Mouse (Mus musculus) adrenal gland, postnatal 10 days (tissue): ENCODE data around the gene Riok1. TPM values are rescaled to one million over a fixed set of nuclear protein-coding genes. Genes with fewer than 3 reads are reported as not detected.
A peak's percentile ranks its signal among the peaks of the same experiment; 100 is the strongest.

Experiments used
- DNase-seq: peaks from one replicate; pipeline ENCODE4 v3.0.0; 2021; ENCODE audit warnings: mixed read lengths
- long read RNA-seq, 2 experiments: library from polyadenylated mRNA; stranded (forward); transcript quantifications; one replicate each; pipeline ENCODE4 v2.0.0; 2021
- total RNA-seq, 2 experiments: library from RNA; stranded (reverse); gene quantifications; 2 replicates each; pipeline ENCODE4 v1.2.3; 2021

Riok1 gene
- 10 to 100 TPM; 31.2 to 31.4 TPM for total RNA-seq
- long read RNA-seq, experiment 1, transcript Riok1-201 (17 exons, 2,738 nt), result major isoform, 43 of 56 reads
- long read RNA-seq, experiment 1, partial matches to known transcripts, result 4 of 56 reads
- long read RNA-seq, experiment 1, other reads (novel, unspliced or antisense), result 7 of 56 reads
- long read RNA-seq, experiment 2, transcript Riok1-201 (17 exons, 2,738 nt), result major isoform, 6 of 8 reads
- long read RNA-seq, experiment 2, partial matches to known transcripts, result 1 of 8 reads
- long read RNA-seq, experiment 2, other reads (novel, unspliced or antisense), result 1 of 8 reads

- DNase-seq, result peak; percentile 28
Observed at GRCm38 (mm10) chr13:38036343-38037043, at the start of gene Riok1. Gene Riok1 (plus strand): TSS chr13:38036995.

DNA sequence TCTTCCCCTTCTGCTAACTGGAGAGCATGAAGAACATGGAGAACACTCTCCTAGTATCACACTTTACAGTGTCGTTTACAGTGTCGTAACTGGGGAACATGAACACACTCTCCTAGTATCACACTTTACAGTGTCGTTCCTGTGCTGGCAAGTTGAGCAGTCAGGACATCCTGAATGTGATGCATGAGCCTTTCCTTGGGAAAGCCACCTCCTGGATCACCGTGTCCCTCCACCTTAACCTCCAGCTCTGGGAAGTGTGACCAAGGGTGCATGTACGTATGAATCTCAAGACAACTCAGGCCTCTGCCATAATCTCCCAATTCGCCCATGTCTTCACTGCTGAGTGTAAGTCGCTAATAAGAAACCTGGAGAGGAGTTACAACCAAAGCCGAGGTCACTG is 47.1 kb upstream of the Riok1 start:
- DNase-seq, result no peak

DNA sequence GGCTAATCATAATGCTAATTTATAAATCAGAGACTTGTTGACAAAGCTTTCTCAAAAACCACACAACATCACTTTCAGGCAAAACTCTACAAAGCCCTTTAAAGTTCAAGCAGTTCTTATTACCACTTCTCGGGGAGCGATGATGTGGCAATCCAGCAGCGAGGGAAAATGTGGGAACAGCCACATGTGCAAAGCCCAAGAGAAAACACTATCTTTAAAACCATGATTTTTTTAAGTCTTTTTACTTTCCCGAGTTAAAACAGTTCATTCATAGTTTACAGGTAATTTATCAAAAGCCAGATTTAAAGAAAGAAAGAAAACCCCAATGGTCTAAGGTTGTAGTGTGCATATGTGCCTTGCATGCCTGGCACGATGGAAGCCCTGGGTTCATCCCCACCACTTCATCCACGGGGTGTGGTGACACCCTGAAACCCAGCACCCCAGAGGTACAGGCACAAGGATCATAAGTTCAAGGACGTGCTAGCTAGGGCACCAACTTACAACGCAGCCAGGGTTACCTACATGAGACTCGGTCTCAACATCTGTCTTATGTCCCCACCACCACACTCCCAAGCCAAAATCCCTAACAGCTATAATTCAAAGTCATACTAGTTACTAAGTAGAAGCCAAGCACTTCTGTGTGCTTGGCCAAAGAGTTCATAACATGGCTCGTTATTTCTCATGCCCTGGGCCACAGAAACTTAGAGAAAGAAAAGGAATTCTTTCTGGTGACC is 44.0 kb upstream of the Riok1 start:
- DNase-seq, result no peak

GRCm38 (mm10) chr13:37993376-37993703 is 43.5 kb upstream of the Riok1 start:
- DNase-seq, result no peak

DNA sequence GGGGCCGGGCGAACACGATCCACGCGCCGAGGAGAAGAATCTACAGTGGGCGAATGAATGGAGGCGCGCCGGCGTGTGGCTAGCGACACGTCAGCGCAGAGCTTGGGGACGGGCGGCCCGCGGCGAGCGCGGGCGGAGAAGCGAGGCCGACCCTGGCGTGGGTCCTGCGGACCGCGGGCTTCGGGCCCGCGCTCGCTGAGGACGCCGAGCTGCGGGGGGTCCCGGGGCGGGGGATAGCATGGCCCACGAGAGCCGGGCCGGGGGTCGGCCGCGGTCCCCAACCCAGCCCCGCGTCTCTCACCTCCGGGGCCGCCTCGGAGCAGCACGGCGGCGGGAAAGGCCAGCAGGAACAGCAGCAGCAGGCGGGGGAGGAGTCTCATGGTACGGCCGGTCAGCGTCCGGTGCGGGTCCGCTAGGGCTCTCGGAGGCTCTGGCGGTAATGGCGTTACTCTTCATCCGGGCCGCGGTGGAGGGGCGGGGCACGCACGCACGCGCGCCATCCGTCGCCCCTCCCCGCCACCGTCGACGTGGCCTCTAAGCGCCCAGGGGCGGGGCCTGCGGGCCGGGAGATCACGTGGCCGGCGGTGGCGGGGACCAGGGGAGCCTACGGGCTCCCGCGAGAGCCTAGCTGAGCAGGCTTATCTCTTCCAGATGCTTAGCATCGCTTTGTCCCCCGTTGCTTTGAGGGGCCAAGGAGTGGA is 42.9 kb upstream of the Riok1 start, which contains the start of gene Ssr1:
Gene Ssr1, minus strand, starts transcription at position 514 of the 701 bp plus-strand sequence.
- DNase-seq, result peak; percentile 98

DNA sequence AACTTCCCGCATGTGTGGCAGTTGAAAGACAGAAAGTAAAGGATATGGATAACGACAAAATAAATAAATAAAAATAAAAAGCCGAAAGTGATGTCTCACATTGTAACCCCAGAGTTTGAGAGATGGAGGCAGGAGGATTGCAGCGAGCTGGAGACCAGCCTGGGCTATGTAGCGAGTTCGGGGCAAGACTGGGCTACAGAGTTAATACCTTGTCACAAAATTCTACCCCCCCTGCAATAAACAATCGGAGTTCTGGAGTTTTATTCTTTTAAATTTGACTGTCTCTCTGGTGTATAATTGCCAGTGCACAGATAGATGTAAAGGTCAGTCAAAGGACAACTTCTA is 42.4 kb upstream of the Riok1 start:
- DNase-seq, result no peak

GRCm38 (mm10) chr13:37999713-38000112 is 37.1 kb upstream of the Riok1 start:
- DNase-seq, result no peak

- DNase-seq, result no peak
Observed at GRCm38 (mm10) chr13:38002461-38002860, 34.3 kb upstream of the Riok1 start.

DNA sequence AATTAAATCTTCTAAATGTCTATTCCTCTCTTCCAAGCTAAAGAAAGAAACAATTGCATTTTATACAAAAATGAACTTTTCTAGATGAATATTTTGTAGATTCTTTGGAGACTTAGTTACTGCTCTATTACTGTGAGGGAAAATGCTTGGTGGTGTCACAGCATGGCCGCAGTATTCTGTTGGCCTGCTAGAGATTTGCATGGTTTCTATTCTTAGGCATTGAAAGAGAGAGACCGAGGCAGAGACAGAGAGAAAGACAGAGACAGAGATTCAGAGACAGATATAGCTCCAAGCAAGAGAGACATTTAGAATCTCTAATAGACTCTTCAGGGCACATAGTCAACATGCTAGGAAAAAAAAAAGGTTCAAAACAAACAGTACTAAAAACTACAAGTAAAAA is 28.8 kb upstream of the Riok1 start:
- no peak for DNase-seq

GRCm38 (mm10) chr13:38009721-38010408 is 26.9 kb upstream of the Riok1 start:
- no peak for DNase-seq

DNA sequence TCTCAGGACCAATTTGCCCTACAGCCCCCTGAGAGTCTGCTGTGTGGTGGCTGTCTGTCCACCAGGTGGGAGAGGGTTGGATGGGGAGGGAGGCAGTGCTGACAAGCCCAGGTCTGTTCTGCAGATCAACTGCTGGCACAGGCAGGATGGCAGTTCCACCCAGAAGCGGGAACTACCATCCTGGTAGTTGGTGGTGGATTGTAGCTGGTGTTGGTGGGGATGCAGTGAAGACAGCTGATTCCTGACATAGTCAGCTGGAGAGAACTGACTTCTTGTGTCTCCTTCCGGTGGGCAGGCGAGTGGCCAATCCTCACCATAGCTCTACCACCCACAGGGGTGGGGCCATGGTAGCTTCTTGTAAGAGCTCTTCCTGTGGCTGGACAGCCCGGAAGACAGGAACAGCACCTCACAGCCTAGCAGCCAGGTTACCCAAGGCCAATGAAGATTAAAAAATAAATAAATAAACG is 26.3 kb upstream of the Riok1 start:
- DNase-seq, result no peak

DNA sequence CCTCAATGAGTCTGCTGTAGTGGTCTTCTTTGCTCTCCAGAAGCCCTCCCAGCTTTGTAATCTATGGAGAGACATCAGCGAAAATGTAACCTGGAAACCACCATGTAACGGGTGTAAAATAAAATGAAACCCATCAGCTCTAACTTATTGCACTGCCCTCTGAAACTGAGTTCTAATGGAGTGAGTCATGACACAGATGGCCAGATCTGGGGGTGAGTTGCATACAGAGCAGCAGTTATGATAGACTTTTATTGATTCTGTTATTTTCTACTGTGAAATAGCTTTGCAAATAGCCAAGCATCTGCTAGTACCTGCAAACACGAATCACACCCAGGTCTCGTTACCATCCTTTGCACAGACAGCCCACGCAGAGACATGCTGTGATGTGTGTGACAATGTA is 24.4 kb upstream of the Riok1 start:
- DNase-seq, result no peak

DNA sequence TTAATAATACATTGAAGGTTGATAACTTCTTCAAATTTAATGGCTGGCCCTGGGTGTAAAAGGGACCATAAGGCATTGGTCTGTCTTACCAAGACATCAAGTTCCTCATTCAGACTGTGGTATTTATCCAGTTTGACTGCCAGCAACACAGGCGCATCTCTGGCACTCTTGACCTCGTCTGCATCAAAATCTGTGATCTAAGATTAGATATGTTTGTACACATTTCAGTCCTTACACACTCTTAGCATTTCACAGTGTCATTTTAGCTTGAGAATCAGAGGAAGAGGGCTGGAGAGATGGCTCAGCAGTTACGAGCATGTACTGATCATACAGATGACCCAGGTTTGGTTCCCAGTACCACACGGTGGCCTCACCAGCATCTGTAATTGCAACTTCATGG is 21.2 kb upstream of the Riok1 start:
- no peak for DNase-seq

DNA sequence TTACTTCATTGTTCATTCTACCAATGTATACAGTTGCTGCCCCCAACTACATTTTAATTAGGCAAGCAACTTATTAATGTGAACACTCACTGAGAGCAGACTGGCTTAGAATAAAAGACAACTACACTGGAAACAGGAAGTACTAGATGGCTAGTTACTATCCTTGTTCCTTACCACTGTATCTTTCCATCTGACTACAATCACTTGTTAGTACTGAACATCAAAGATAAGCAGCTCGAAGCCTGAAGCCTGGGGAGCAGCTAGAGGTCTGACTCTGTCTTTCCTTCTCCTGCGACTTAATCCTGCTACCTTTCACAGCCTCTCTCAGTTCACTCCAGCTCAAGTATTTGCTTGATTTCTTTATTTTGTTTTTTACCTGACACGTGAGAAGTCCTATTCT is 18.0 kb upstream of the Riok1 start:
- no peak for DNase-seq

DNA sequence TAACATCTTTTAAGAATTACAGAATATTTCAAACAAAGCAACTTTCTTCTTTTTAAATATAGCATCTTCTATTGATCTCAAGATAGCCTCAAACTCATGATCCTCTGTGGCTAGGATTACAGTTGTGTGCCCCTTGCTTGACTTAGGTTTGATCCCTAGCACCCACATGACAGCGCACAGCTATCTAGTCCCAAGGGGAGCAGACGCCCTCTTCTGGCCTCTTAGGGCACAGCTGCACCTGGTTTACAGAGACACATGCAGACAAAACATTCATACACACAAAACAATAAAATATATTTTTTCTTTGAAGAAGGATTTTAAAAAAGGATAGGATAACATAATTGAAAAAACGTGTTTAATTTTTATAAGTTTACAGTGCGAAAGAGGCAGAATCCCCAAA is 10.9 kb upstream of the Riok1 start:
- no peak for DNase-seq

DNA sequence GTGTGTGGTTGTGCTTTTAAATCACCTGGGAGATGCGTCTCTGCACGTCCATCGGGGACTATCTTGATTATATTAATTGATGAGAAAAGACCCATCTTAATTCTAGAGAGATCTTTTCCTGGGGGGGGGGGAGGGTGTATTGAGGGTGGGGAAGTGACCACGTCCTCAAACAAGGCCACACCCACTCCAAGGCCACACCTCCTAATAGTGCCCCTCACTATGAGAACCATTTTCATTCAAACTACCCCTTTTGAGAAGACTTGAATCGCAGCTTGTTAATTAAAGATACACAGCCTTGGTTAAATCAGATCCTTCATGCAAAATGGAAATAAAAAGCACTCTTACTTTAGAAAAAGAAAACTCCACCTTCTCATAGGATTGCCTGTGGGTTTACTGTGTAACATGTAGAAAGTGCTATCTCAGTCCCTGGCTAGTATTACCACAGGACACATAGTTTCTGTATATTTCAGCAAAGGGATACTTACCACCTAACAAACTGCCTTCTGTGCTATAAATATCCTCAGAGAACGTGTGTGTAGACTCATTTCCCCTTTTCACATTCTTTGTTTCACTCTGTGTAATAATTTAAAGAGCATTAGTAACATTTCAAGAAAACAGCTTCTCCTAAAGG is 9.1 kb upstream of the Riok1 start:
- no peak for DNase-seq

DNA sequence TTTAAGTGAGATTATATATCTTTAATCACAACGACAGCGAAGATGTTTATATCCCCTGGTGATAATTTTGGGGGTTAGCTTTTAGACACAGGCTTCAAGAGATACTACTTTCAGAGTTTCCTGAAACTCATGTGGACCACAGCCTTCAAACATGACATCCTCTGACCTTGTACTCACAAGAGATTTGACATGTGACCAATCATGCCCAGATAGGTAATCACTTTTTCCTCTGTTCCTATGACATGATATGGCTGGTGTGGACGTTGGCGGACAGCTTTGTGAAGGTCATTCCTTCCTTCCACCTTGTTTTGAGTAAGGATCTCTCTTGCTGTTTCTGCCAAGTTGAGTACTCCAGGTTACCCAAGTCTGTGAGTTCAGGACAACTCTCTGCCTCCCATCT is 8.4 kb upstream of the Riok1 start:
- DNase-seq, result no peak

DNA sequence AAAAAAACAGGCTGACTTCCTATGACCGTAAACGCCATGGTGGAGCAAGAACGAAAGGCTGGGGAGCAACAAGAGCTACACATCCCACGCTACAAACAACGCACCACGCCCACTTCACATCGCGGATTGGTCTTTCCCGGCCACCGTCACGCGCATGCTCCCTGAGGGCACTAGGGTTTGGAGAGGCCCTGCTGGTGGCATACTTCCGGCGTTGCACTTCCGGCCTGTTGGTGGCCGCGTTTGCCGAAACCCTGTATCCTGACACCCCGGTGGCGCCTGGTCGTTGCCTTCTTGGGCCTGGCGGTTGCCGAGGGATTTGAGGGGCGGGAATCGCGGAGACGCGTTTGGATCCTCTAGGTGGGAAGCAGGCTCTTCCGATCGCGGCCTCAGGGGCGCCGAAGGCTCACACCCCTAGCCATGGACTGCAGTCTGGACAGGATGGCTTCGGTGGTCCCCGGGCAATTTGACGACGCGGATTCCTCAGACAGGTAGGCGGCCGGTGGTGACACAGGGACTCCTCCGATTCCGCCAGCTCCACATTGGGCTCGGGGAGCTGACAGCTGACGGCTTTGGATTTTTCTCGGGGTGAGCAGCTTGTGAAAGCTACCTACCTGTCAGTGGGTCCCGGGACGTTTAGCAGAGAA is 371 bp downstream of the Riok1 start, which contains the start of gene Cage1:
Gene Cage1, minus strand, starts transcription at position 26 of the 644 bp plus-strand sequence.
- peak; percentile 98 for DNase-seq

GRCm38 (mm10) chr13:38037811-38038210 is 1.0 kb downstream of the Riok1 start:
- peak; percentile 32 for DNase-seq

GRCm38 (mm10) chr13:38049888-38050287 is 13.1 kb downstream of the Riok1 start:
- no peak for DNase-seq

DNA sequence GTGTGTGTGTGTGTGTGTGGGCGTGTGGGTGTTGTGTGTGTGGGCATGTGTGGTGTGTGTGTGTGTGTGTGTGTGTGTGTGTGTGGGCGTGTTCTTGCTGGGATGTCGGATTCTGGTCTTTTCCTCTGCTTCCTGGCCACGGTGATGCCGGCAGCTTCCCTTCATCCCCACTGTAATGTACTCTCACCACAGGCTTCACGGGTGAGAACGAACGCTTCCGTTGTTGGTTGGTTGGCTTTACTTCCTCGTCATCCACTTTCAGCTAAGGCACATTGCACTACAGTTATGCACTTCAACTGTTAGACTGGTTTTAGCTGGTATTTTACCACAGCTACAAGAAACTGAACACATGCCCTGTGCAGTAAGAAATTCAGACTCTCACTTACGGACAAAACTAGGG is 25.9 kb downstream of the Riok1 start:
- no peak for DNase-seq
